Mouse (Mus musculus): ENCODE data around the gene Kcnk5. TPM values are rescaled to one million over a fixed set of nuclear protein-coding genes. Genes with fewer than 3 reads are reported as not detected.

Gene Kcnk5
- total and polyA plus RNA-seq, 2 experiments = 10.3 to 25.6 TPM

DNA sequence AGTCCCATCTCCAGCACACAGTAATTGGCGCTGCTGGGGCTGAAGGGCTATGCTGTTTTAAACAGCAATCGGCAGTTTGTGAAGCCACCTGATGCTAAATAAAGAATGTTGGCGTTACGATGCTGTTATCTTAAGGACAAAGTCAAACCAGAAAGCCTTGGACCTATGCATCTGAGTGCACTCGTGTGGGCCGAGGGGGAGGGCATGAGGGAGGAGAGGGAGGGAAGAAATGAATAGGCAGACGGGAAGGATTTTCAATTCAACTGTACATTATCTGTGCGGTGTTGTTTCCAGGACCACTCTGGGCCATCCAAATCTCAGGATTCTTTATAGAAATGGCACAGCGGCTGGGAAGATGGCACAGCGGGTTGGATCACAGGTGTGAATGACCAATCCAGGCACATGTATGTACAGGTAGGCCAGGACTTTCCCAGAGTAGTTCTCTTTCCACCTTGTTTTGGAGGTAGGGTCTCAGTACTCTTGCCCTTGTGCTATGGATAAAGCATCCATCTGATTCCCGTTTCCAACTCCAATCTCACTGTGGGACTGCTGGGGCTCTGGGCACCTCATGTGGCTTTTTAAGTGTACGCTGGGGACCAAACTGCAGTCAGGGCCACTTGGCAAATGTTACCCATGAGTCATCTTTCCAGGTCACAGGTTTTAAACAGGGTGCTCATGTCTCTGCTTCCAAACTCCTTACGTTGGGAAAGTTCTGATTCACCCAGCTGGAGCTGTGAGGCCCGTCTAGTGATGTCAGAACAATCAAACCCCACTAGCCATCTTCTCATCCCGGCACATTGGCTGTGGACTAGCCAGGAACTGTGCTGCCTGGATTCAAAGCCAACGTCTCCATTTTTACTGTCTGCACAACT is 42.9 kb downstream of the Kcnk5 start, which contains the start of gene Saysd1:
Gene Saysd1, minus strand, starts transcription at position 51 of the 872 bp plus-strand sequence.
- 82% methylated on average over 16 of the region's 16 CpGs for WGBS
- DNase-seq (ENCODE audit: extremely low read depth, low read depth, low spot score) = no peak
- Histone ChIP-seq H3K79me2 (ENCODE audit: control insufficient read depth, insufficient read depth, low read length) (no peaks in the 10 kb centered on the region), H3K4me1 (ENCODE audit: control insufficient read depth, insufficient read depth, low read length) (no peaks in the 10 kb centered on the region), H3K27ac (replicated peaks; ENCODE audit: insufficient read depth, low read depth, low read length) (no peak within 1 kb of the TSS), H3K36me3 (ENCODE audit: control insufficient read depth, insufficient read depth, low read length) (peaks cover 24% of the 10 kb centered on the region; the same call in 1 of the 2 replicates), H3K9ac (ENCODE audit: low read depth, low read length) (no peak within 1 kb of the TSS), H3K4me3 (ENCODE audit: insufficient read depth, low read depth, low read length) (no peak within 1 kb of the TSS), H3K27me3 (ENCODE audit: control insufficient read depth, insufficient read depth, low read length) (no peaks in the 10 kb centered on the region)
- TF ChIP-seq CTCF (IDR thresholded peaks at IDR 0.05; ENCODE audit: low read depth, low read length) = no peak
- no peak for TF ChIP-seq POLR2A (IDR thresholded peaks at IDR 0.05; ENCODE audit: extremely low read depth, insufficient read depth, low read length)

- H3K27ac ChIP-seq (replicated peaks; ENCODE audit: insufficient read depth, low read depth, low read length) = no peak overlapping the region
- peak; percentile 69 for DNase-seq (ENCODE audit: extremely low read depth, low read depth, low spot score)
- WGBS = 49% methylated on average over 10 of the region's 10 CpGs
Observed at GRCm38 (mm10) chr14:20134965-20135671, 46.5 kb downstream of the Kcnk5 start.

DNA sequence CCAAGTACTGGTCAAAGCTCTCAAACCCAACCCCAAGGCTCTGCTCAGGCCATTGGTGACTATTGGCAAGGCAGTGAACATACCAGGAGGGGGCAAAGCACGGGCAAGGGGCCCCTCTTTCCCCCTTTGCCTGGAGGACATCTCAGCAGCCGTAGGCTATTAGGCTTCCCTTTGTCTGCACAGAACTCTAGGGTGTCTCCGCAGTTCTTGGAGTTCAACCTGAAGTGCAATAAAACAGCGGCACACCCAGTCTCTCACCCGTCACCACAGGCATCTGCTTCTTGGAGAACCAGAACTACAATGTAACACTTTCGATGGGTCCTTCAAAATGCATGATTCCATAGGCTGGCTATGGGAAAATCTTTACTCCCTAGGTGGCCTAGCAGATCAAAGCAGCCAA is 53.4 kb downstream of the Kcnk5 start:
- WGBS = 91% methylated on average over 6 of the region's 6 CpGs
- no peak overlapping the region for H3K27ac ChIP-seq (replicated peaks; ENCODE audit: insufficient read depth, low read depth, low read length)
- H3K27me3 ChIP-seq (ENCODE audit: control insufficient read depth, insufficient read depth, low read length) = no peaks in the 10 kb centered on the region
- no peak for TF ChIP-seq POLR2A (IDR thresholded peaks at IDR 0.05; ENCODE audit: extremely low read depth, insufficient read depth, low read length)
- no peak overlapping the region for H3K9ac ChIP-seq (ENCODE audit: low read depth, low read length)
- H3K79me2 ChIP-seq (ENCODE audit: control insufficient read depth, insufficient read depth, low read length) = no peaks in the 10 kb centered on the region
- DNase-seq (ENCODE audit: extremely low read depth, low read depth, low spot score) = no peak
- no peaks in the 10 kb centered on the region for H3K36me3 ChIP-seq (ENCODE audit: control insufficient read depth, insufficient read depth, low read length)
- H3K4me1 ChIP-seq (ENCODE audit: control insufficient read depth, insufficient read depth, low read length) = no peaks in the 10 kb centered on the region; the same call in 1 of the 2 replicates
- H3K4me3 ChIP-seq (ENCODE audit: insufficient read depth, low read depth, low read length) = no peak overlapping the region

More at GRCm38 (mm10) chr14:20134965-20135671, 46.5 kb downstream of the Kcnk5 start:
- TF ChIP-seq POLR2A (IDR thresholded peaks at IDR 0.05; ENCODE audit: extremely low read depth, insufficient read depth, low read length) (no peak), CTCF (IDR thresholded peaks at IDR 0.05; ENCODE audit: low read depth, low read length) (no peak)
- H3K79me2 ChIP-seq (ENCODE audit: control insufficient read depth, insufficient read depth, low read length) = no peaks in the 10 kb centered on the region
- no peak overlapping the region for H3K4me3 ChIP-seq (ENCODE audit: insufficient read depth, low read depth, low read length)
- H3K4me1 ChIP-seq (ENCODE audit: control insufficient read depth, insufficient read depth, low read length) = no peaks in the 10 kb centered on the region
- no peaks in the 10 kb centered on the region for H3K27me3 ChIP-seq (ENCODE audit: control insufficient read depth, insufficient read depth, low read length)
- H3K36me3 ChIP-seq (ENCODE audit: control insufficient read depth, insufficient read depth, low read length) = 0 out of 2 replicates have a peak, but pooled peaks cover 2% of the 10 kb centered on the region
- H3K9ac ChIP-seq (ENCODE audit: low read depth, low read length) = no peak overlapping the region

DNA sequence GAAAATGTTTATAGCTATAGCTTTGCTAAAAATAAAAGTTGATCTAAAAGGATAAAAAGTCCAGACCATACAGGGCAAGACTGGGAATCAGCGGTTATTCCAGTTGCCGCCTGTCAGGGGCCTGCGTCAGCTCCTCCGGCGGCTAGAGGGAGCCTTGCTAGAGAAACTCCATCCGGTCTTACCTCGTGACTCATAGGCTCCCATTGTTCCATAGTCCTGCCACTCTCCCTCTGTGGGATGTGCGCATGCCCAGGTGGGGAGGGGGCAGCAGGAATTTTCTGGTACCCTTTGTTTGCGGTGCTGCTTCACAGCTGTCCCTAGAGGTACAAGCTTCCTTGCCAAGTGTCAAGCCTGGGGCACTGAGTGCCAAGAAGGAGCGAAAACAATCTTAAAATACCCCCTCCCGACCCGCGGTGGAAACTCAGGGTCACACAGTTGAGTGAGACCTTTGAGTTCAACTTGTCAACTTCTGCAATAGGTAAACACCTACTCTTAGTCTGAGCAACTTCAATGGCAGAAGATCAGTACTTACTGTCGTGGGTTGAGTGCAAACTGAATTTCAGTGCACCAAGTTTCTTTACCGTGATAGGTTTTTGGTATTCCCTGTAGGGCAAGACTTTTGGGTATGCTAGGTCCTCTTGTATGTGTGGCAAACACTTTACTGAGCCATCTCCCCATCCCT is 54.1 kb downstream of the Kcnk5 start:
- Histone ChIP-seq H3K4me1 (ENCODE audit: control insufficient read depth, insufficient read depth, low read length) (no peaks in the 10 kb centered on the region; the same call in 1 of the 2 replicates), H3K36me3 (ENCODE audit: control insufficient read depth, insufficient read depth, low read length) (no peaks in the 10 kb centered on the region), H3K27ac (replicated peaks; ENCODE audit: insufficient read depth, low read depth, low read length) (no peak overlapping the region), H3K4me3 (ENCODE audit: insufficient read depth, low read depth, low read length) (no peak overlapping the region), H3K79me2 (ENCODE audit: control insufficient read depth, insufficient read depth, low read length) (no peaks in the 10 kb centered on the region), H3K9ac (ENCODE audit: low read depth, low read length) (no peak overlapping the region), H3K27me3 (ENCODE audit: control insufficient read depth, insufficient read depth, low read length) (no peaks in the 10 kb centered on the region)
- no peak for TF ChIP-seq POLR2A (IDR thresholded peaks at IDR 0.05; ENCODE audit: extremely low read depth, insufficient read depth, low read length)
- no peak for TF ChIP-seq CTCF (IDR thresholded peaks at IDR 0.05; ENCODE audit: low read depth, low read length)
- 61% methylated on average over 15 of the region's 15 CpGs for WGBS
- DNase-seq (ENCODE audit: extremely low read depth, low read depth, low spot score) = no peak

DNA sequence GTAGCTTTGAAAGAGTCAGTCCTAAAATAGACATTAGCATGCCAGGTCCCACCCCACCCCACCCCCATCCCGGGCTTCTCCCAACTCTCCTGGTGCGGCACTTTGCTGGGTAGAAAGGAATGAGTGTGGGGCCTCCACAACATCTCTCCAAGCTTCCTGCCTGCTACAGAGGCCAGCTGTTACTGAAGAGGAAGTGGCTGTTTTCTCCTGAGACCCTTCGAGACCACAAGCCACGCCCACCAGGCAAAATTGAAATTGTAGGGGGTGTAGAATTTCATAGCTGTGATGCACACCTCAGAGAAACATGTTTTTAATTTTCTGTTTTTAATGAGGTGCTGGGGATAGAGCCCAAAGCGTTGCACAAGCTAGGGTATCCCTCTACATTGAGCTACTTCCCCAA is 60.7 kb downstream of the Kcnk5 start:
- TF ChIP-seq CTCF (IDR thresholded peaks at IDR 0.05; ENCODE audit: low read depth, low read length) = no peak
- TF ChIP-seq POLR2A (IDR thresholded peaks at IDR 0.05; ENCODE audit: extremely low read depth, insufficient read depth, low read length) = no peak
- DNase-seq (ENCODE audit: extremely low read depth, low read depth, low spot score) = no peak
- Histone ChIP-seq H3K79me2 (ENCODE audit: control insufficient read depth, insufficient read depth, low read length) (no peaks in the 10 kb centered on the region), H3K27ac (replicated peaks; ENCODE audit: insufficient read depth, low read depth, low read length) (no peak overlapping the region), H3K4me1 (ENCODE audit: control insufficient read depth, insufficient read depth, low read length) (peaks cover 2% of the 10 kb centered on the region; the same call in 1 of the 2 replicates), H3K36me3 (ENCODE audit: control insufficient read depth, insufficient read depth, low read length) (no peaks in the 10 kb centered on the region), H3K9ac (ENCODE audit: low read depth, low read length) (no peak overlapping the region), H3K4me3 (ENCODE audit: insufficient read depth, low read depth, low read length) (no peak overlapping the region), H3K27me3 (ENCODE audit: control insufficient read depth, insufficient read depth, low read length) (no peaks in the 10 kb centered on the region)
- WGBS = 72% methylated on average over 5 of the region's 5 CpGs
